Mouse (Mus musculus) erythroblast, adult 5-6 weeks (primary cell): ENCODE measurements around the gene Ttll6. TPM values are rescaled to one million over a fixed set of nuclear protein-coding genes. Genes with fewer than 3 reads are reported as not detected.

Experiments used
- ATAC-seq: replicated peaks from 2 replicates; pipeline ENCODE4 v1.8.0; 2016; ENCODE audit warnings: moderate number of reproducible peaks, mild to moderate bottlenecking, moderate TSS enrichment, inconsistent platforms; ENCODE audit not compliant: poor library complexity, low FRiP score, severe bottlenecking
- total RNA-seq, 2 experiments: library from RNA; stranded (forward) in 1 of 2; stranded (reverse) in 1 of 2; fragments of 150-400 nt in 1 of 2; fragments of 200-764, 138-1000 nt in 1 of 2; gene quantifications; 2 replicates each; pipeline versions ENCODE4 v1.2.3 to v1.2.4; 2015 to 2017; ENCODE audit warnings: low replicate concordance in 2 of 2

Ttll6 gene
- total RNA-seq, 2 experiments from 2014 or later, result not detected

DNA sequence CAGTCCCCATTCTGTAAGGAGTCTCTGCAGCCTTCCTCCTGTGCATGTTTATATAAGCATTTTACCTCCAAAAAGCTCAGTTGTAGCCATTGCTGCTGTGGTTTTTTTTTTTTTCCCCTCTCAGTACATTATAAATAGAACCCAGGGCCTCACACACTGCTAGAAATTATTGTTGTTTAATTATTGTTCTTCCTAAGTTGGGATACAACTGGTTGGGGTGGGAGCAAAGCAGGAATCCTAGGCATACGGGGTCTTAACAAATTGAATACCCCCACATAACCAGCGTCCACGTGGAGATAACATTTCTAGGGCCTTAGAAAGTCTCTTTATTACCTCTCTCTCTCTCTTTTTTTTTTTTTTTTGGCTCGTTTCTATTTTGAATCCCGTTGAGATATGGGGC, 57.5 kb downstream of the Ttll6 start:
- no peak for ATAC-seq

DNA sequence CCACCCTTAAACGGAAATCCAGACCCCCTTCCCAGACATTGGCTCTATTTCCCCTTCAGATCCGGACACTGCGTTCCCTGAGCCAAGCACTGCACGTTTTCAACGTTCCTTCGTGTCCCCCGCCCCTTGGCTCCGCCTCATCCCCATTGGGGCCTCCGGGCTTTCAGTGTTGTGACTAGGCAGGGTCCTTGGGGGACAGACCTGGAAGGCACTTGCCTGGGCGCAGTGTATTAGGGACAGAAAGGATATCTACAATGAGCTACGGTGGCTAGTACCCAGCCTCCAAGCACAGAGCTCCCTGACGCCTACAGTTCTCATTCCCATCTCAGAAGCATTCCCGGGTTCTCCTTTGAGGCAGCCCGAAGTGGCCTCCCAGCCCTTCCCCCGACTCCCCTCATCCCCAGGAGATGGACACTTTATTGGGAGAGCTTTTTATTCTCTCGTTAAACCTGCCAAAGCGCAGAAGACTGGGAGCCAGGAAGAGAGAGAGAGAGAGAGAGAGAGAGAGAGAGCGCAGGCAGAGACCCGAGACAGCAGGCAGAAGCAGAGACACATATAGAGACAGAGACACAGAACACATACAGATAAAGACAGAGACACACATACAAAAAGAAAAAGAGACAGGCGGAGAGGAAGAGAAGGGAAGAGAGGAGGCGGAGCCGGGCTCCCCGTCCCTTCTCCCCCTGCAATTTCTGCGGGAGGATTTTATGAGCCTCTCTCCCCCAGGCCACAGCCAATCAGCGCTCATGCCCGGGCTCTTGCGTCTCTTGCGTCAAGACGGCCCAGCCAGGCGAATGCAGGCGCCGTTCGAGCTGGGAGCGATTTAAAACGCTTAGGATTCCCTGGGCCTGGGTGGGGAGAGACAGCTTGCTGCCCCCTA, 60.2 kb downstream of the Ttll6 start, which contains the start of gene Hoxb13:
TSS of gene Hoxb13 (plus strand) at position 796 of the 880 bp plus-strand sequence.
- no peak for ATAC-seq

DNA sequence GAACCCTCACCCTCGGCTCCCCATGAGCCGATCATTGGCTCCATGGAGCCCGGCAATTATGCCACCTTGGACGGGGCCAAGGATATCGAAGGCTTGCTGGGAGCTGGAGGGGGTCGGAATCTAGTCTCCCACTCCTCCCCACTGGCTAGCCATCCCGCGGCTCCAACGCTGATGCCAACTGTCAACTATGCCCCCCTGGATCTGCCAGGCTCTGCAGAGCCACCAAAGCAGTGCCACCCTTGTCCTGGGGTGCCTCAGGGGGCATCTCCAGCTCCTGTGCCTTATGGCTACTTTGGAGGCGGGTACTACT, 60.8 kb downstream of the Ttll6 start:
- no peak for ATAC-seq

DNA sequence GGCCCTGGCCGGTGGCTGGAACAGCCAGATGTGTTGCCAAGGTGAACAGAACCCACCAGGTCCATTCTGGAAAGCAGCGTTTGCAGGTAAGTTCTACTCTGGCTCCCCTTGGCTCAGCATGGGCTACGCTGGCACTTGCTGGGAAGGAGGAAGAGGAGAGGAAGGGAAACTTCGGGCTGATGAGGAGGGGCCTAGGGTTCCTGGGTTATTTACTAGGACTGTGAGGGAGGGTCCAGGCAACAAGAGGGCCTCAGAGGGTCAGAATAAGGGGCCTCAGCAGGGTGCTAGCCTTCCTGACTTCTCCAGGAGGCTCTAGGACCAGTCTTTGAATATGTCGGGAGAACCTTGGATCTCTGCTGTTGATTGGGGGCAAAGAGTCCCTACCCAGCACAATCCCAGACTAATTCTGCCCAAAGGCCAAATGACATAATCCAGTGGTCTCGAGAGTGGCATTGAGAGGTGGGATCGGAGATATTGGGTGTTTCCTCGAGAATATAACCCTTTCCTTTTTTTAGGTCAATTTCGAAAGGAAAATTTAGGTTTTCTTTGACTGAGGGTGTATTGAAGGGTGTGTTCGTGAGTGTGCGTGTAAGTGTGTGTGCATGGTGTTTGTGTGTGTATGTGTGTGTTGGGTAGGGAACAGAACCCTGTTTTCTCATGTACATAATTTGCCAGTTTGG, 61.5 kb downstream of the Ttll6 start:
- no peak for ATAC-seq

DNA sequence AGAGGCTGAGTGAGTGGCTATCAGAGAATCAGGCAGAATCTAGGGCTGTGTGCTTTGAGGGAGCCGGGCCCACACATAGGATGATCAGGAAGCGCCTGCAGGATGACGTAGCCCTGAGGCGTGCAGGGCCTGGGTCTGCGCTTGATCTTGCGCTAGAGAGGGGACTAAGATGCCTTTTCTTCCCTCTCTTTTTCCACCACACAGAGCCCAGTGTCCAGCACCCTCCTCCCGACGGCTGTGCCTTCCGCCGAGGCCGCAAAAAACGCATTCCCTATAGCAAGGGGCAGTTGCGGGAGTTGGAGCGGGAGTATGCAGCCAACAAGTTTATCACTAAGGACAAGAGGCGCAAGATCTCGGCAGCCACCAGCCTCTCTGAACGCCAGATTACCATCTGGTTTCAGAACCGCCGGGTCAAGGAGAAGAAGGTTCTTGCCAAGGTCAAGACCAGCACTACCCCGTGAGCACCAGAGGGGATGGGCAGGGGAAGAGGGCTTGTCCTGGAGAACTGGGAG, 62.2 kb downstream of the Ttll6 start:
- ATAC-seq, result 0 out of 2 replicates have a peak, but pooled peaks have one; percentile 45

DNA sequence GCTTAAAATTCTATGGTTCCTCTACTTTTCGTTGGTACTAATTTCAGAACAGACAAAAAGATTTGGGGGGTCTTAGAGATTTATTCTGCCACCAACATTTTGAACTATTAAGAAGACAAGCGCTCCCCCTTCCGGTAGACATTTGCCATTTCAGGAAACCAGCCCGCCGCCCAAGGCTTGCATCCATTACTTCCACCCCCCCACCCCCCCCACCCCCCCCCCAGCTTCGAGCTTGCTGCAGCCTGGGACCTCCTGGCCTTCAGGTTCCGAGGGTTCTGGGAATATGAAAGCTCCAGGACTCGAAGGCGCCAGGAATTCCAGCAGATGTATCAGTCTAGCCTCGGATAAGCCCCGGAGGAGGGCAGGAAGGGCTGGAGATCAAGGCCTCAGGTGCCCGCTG, 65.1 kb downstream of the Ttll6 start:
- no peak for ATAC-seq

DNA sequence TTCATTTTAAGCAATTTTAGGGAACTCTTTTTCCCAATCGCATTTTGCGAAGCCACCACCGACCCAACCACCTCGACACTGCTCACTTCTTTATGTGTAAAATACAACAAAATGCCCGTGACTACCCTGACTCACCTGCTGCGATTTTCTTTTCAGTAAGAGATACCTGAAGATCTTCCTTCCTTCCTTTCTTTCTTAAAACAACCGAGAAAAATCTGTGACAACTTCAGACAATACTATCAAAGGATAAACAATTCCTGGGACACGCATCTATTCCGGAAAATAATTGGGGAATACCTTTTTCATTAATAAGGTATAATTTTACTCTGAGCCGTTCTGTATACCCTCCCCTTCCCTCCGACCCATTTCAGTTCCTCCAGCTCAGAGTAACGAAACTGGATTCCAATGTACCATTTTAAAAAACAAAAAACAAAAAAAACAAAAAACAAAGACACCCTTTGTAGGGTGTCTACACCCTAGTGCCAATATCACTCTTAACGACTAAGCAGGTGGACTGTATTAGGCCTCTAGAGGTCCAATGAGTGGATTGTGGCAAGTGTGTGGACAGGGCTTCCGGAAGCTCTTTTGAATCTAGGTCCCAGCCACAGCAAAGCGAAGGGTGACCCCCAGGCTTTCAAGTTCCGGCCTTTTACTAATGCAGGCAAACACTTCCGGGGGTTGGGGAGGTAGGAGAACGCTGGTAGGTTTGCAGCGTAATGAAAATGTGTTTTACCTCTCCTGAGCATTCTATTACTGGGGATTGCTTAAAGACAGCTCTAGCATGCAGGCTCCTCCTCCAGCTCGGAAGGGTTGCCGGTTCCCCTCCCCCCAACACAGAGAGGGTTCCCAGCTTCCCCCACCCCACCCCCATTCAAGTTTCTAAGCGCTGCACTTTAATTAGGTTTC, 65.8 kb downstream of the Ttll6 start:
- ATAC-seq, result no peak

DNA sequence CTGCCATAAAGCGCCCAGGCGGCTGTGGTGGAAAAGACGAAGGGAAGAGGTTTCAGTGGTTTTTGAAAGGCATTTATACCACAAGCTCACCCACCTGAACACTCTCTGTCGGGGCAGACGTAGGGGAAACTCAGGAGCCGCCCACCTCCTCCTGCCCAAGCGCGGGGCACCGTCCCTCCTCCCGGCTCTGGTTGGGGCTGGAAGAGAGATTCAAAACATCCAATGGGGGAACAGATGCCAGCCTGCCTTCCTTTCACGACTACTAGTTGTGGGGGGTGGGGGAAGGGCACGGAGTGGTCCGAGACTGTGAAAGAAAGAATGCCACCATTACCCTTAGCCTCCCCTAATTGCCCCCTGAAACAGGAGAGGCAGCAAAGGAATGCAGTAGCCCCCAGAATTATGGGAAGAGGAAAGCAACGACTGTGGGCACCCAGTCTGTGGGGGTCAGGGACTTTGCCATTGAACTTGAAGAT, 66.6 kb downstream of the Ttll6 start:
- ATAC-seq, result no peak

DNA sequence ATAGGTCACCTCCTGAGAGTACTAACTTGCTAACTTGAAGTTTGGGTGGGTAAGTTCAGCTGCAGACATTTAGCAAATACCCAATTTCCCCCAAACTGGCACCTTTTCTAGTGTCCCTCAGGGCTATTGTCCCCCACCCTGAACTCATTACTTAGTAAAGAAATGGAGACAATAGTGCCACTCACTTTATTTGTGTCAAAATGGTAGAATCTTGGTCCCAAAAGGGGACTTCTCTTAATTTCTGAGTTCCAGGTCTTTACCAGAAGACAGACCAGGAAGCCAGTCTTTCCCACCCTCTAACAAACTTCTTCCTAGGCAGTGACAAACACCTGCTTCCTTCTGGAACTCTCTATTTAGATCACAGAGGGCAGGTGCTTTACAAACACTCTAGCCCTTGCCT, 68.2 kb downstream of the Ttll6 start:
- no peak for ATAC-seq

DNA sequence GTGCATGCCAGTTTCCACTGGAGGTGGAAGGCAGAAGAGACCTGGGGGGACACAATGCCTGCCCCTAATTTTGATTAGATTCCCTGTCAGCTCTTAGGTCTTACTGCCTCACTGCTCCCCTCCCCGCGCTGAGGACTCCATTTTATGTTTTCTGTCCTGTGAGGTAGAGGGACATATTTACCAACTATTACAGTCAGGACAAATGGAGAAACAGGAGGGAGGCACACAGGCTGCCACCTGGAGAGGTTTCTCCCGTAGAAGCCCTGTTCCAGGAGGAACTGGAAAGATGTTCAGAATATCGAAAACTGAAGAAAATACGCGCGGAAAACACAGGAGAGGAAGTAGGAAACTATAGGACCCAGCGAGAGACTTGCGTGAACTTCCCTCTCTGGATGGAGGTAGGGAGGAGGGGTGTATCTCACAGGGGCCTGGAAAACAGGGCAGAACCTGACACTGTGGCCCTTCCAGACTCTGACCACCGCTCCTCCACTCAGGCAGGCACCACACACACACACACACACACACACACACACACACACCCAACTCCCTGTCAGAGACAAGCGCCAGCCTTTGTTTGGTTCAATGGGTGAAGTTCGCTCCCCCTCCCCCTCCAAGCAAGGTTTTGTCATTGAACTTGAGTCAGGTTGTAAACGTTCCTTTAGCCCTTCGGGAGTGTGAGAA, 69.0 kb downstream of the Ttll6 start:
- ATAC-seq, result no peak

DNA sequence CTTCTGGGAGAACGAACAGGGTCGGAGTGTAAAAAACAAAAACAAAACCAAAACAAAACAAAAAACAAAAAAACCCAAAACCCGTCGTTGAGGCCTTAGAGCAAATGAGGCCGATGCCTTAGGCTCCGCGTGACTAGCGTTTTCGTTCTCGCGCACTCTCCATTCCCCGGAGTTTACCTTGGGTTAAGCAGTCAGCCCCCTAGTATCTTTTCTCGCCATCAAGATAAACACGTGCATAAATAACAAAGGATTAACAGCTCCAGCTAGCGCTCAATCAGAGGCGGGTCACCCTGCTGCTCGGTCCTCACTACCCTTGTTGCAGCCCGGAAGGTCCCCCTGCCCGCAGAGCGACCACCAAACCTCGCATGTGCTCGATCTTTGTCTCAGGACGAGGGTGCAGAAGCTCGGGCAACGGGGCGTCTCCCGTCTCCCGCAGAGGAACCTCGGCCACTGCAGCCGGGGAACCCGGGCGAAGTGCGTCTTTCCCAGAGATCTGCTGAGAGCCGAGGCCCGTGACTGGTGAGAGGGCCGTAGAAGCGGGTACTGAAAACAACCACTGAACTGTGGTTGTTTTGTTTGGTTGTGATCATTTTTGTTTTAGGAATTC, 69.7 kb downstream of the Ttll6 start:
- no peak for ATAC-seq

DNA sequence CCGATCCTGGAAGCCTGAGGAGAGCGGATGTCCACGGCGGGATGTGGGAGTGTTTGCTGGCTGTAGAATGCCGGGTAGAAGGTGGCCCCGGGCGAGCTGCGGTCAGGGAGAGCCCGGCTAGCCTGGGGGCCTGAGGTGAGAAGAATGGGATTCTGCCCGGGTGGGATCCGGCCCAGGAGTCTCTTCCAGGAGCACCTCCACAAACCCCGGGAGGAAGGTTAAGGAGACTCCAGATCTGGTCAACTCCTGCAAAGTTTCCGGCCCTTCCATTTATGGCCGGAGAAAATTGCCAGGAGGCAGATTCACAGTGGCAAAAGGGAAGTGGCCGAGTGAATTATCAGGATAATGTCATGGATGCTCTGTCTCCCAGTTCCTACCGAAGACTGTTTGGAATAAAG, 70.2 kb downstream of the Ttll6 start:
- ATAC-seq, result no peak

DNA sequence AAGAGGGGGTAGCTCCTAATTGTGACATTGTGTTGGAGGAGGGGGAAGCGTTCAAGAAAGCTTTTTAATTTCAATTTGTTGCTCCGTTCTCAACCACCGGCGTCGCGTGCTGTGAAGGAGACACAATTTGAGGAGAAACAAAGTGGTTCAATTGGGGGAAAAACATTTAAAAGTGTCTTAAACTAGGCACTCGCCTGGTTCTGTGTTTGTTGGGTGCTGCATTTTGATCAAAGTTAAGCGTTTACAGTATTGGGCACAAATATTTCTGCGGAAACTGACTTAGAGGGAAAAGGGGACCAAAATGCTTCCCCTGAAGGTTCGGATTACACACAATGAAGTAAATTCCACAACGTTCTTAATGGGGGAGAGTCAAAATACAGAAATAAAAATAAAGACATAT, 70.8 kb downstream of the Ttll6 start:
- ATAC-seq, result no peak

DNA sequence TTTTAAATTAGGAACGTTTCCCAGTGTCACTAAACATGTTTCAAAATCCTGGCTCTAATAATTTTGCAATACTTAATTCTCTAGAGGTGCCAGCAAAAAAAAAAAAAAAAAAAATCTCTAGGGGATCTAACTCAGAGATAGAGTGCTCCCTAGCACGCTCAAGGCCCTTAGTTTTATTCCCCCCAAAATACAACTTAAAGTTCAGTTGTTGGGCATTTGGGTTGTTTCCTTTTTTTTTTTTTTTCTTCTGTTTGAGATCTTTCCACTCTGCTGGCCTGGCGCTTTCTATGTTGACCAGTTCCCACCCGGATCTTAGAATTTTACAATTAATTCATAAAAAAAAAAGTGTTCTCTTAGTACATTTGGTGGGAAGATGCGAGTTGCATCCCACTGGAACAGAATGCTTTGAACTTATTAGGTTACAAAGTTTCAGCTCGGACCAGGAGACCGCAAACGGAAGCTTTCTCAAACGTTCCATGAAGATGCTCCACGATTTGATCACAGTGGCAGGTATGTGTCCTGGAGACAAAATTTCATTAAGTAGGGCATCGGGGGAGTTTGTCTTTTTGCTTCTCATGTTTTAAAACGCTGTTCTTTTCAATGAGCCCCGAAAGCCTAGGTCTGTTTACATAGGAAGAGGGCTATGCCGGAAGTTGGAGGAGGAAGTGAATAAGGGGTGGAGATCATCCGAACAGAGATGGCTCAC, 72.0 kb downstream of the Ttll6 start:
- no peak for ATAC-seq

Other genes with a start within 250 kb of the Ttll6 start
- gene B4galnt2, start 218.9 kb upstream of the Ttll6 start, total RNA-seq (2015; ENCODE audit: low replicate concordance), result not detected in 2 replicates
- gene B4galnt2, start 218.9 kb upstream of the Ttll6 start, total RNA-seq (2017; ENCODE audit: low replicate concordance), result not detected in 2 replicates
- gene Igf2bp1, start 127.8 kb upstream of the Ttll6 start, total RNA-seq (2015; ENCODE audit: low replicate concordance), result not detected in 2 replicates
- gene Igf2bp1, start 127.8 kb upstream of the Ttll6 start, total RNA-seq (2017; ENCODE audit: low replicate concordance), result not detected in 2 replicates
- gene Gip, start 109.2 kb upstream of the Ttll6 start, total RNA-seq (2015; ENCODE audit: low replicate concordance), result not detected in 2 replicates
- not detected in 2 replicates for gene Gip, start 109.2 kb upstream of the Ttll6 start, total RNA-seq (2017; ENCODE audit: low replicate concordance)
- 25.7 and 27.9 TPM in 2 replicates for gene Snf8, start 98.9 kb upstream of the Ttll6 start, total RNA-seq (2015; ENCODE audit: low replicate concordance)
- 11.3 and 37.1 TPM in 2 replicates for gene Snf8, start 98.9 kb upstream of the Ttll6 start, total RNA-seq (2017; ENCODE audit: low replicate concordance)
- gene Ube2z, start 68.4 kb upstream of the Ttll6 start, total RNA-seq (2015; ENCODE audit: low replicate concordance), result 7.1 TPM in 2 replicates
- 9.2 and 10.3 TPM in 2 replicates for gene Ube2z, start 68.4 kb upstream of the Ttll6 start, total RNA-seq (2017; ENCODE audit: low replicate concordance)
- 127 and 128 TPM in 2 replicates for gene Atp5g1, start 58.1 kb upstream of the Ttll6 start, total RNA-seq (2015; ENCODE audit: low replicate concordance)
- gene Atp5g1, start 58.1 kb upstream of the Ttll6 start, total RNA-seq (2017; ENCODE audit: low replicate concordance), result 4.8 and 21.7 TPM in 2 replicates
- gene Calcoco2, start 21.8 kb upstream of the Ttll6 start, total RNA-seq (2015; ENCODE audit: low replicate concordance), result not detected in 2 replicates
- gene Calcoco2, start 21.8 kb upstream of the Ttll6 start, total RNA-seq (2017; ENCODE audit: low replicate concordance), result 0.17 TPM in 1 of 2 replicates, not detected in the other
- not detected in 2 replicates for gene Hoxb13, start 60.5 kb downstream of the Ttll6 start, total RNA-seq (2015; ENCODE audit: low replicate concordance)
- gene Hoxb13, start 60.5 kb downstream of the Ttll6 start, total RNA-seq (2017; ENCODE audit: low replicate concordance), result not detected in 2 replicates
- not detected in 2 replicates for gene Hoxb9, start 137.7 kb downstream of the Ttll6 start, total RNA-seq (2015; ENCODE audit: low replicate concordance)
- 0.56 TPM in 1 of 2 replicates, not detected in the other for gene Hoxb9, start 137.7 kb downstream of the Ttll6 start, total RNA-seq (2017; ENCODE audit: low replicate concordance)
- not detected in 2 replicates for gene Hoxb8, start 148.1 kb downstream of the Ttll6 start, total RNA-seq (2015; ENCODE audit: low replicate concordance)
- not detected in 2 replicates for gene Hoxb8, start 148.1 kb downstream of the Ttll6 start, total RNA-seq (2017; ENCODE audit: low replicate concordance)
- not detected in 2 replicates for gene Hoxb7, start 152.8 kb downstream of the Ttll6 start, total RNA-seq (2015; ENCODE audit: low replicate concordance)
- gene Hoxb7, start 152.8 kb downstream of the Ttll6 start, total RNA-seq (2017; ENCODE audit: low replicate concordance), result not detected in 2 replicates
- gene Hoxb6, start 158.7 kb downstream of the Ttll6 start, total RNA-seq (2015; ENCODE audit: low replicate concordance), result not detected in 2 replicates
- not detected in 2 replicates for gene Hoxb6, start 158.7 kb downstream of the Ttll6 start, total RNA-seq (2017; ENCODE audit: low replicate concordance)
- gene Hoxb5, start 169.6 kb downstream of the Ttll6 start, total RNA-seq (2015; ENCODE audit: low replicate concordance), result not detected in 2 replicates
- gene Hoxb5, start 169.6 kb downstream of the Ttll6 start, total RNA-seq (2017; ENCODE audit: low replicate concordance), result not detected in 2 replicates
- 0.63 TPM in 1 of 2 replicates, not detected in the other for gene Hoxb4, start 184.5 kb downstream of the Ttll6 start, total RNA-seq (2015; ENCODE audit: low replicate concordance)
- 0.56 and 0.77 TPM in 2 replicates for gene Hoxb4, start 184.5 kb downstream of the Ttll6 start, total RNA-seq (2017; ENCODE audit: low replicate concordance)
- gene Hoxb3, start 189.5 kb downstream of the Ttll6 start, total RNA-seq (2015; ENCODE audit: low replicate concordance), result not detected in 2 replicates
- not detected in 2 replicates for gene Hoxb3, start 189.5 kb downstream of the Ttll6 start, total RNA-seq (2017; ENCODE audit: low replicate concordance)
- gene Hoxb2, start 216.7 kb downstream of the Ttll6 start, total RNA-seq (2015; ENCODE audit: low replicate concordance), result not detected in 2 replicates
- not detected in 2 replicates for gene Hoxb2, start 216.7 kb downstream of the Ttll6 start, total RNA-seq (2017; ENCODE audit: low replicate concordance)
- not detected in 2 replicates for gene Hoxb1, start 232.0 kb downstream of the Ttll6 start, total RNA-seq (2015; ENCODE audit: low replicate concordance)
- not detected in 2 replicates for gene Hoxb1, start 232.0 kb downstream of the Ttll6 start, total RNA-seq (2017; ENCODE audit: low replicate concordance)